Mouse (Mus musculus) B cell, adult 2 months (primary cell): ENCODE data around the gene Gphb5.
A peak's percentile ranks its signal among the peaks of the same experiment; 100 is the strongest.
"Not testable (repeated sequence)": the region's sequence is repeated elsewhere in the genome, so short reads cannot be mapped to it uniquely, and the experiment has no call there.

Experiments used
- DNase-seq, 2 experiments: peaks; one replicate each; pipeline ENCODE4 v3.0.0; 2022

Gene Gphb5

DNA sequence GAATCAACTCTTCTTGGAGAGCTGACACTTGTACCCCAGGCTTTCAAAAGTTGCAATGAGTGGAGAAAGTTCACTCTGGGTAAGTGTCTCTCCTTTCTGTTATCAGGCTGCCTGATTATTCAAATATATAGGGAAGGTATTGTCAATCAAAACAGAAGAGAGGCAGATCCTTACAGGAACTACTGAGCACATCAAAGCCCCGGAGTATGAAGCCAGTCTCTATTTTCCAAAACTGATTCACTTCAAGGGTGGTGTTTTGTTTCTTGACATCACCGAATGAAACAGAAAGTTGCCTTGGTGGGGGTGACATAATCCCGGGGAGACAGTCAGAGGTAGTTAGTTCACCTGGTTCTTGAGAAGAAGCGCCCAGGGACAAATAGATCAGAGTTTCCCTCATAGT is at the start of gene Gphb5:
Gene Gphb5, minus strand, starts transcription at position 101 of the 400 bp plus-strand sequence.
- no peak for DNase-seq

- DNase-seq = no peak
These were observed 49.6 kb upstream of the Gphb5 start for GRCm38 (mm10) chr12:75466206-75466605.

GRCm38 (mm10) chr12:75464016-75464769 is 47.6 kb upstream of the Gphb5 start:
- peak in 1 of 2 experiments; percentile 3 for DNase-seq

DNA sequence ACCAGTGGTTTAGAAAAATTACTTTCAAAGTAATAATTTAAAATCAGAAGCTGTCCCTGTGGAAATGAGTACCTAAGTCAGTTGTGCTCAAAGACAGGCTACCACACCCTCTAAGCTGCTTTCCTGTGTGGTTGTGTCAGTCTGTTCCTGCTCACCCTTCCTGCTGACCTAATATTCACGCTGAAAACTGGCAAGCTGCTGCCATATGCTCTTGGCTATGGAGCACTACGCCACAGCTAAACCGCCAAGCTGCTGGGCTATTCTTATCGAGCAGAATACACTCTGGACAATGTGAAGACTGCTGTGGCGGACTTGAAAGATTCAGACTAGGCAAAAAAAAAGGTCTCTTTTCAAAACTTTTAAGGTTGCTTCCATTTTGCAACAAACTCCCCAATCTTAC is 44.0 kb upstream of the Gphb5 start:
- DNase-seq = no peak

DNA sequence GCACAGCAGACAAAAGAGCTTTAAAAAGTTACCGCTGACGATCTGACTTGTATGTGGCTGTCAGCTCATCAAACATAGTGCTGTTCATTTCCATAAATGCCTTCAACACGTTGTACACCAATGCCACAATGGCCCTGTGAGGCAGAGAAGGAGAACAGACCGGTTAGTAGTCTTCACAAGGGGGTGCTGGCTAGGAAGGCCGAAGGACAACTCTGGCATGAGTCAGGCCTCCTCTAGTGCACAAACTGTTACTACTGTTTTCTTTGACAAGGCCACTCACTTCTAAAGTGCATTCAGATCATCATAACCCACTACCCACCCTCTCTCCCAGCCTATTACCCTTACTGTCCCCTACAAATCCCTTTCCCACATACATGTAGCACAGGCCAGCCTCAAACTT is 43.1 kb upstream of the Gphb5 start:
- DNase-seq = no peak

DNA sequence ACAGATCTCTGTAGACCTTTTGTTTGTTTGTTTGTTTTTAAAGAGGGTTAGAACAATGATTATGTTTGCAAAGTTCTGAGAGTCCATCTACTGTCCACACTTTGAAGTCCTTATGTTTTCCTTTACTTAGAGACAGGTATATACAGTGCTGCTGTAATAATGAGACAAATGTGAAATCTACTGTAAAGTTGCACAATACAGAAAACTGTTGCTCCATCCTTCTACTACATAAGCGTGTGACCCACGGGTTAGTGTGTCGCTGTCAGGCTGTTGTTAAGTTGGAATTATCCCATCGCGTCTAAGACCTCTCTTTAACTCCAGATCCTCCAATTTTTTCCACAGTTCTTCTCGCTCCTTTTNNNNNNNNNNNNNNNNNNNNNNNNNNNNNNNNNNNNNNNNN is 36.9 kb upstream of the Gphb5 start:
- no peak for DNase-seq

- peak; percentile 10 to 14 for DNase-seq
These were observed 36.4 kb upstream of the Gphb5 start for GRCm38 (mm10) chr12:75453027-75453426.

- no peak for DNase-seq
These were observed 34.0 kb upstream of the Gphb5 start for GRCm38 (mm10) chr12:75450592-75450991.

- DNase-seq = peak in 1 of 2 experiments; percentile 8
These were observed 33.4 kb upstream of the Gphb5 start for GRCm38 (mm10) chr12:75450011-75450410.

DNA sequence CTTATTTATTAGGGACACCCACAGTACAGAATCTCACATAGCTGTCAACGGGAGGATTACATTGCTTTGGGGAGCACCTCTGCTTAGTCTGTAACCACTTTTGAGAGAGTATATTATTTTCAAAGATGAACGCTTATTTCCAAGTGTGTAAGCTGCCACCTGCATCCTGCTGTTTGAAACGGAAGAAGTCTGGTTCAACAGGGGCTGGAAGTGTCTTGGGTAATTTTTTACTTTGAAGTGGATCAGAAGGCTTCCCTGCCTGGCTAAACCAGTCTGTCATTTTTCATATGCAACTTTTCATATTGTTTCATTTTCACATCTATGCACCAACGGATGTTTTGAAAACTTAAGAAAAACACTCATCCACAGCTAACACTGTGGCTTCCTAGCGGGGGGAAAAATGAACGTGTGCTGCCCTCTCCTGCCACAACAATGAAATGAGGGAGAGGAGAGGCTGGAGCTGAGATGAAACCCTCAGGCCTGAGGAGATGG is 32.9 kb upstream of the Gphb5 start:
- no peak for DNase-seq

DNA sequence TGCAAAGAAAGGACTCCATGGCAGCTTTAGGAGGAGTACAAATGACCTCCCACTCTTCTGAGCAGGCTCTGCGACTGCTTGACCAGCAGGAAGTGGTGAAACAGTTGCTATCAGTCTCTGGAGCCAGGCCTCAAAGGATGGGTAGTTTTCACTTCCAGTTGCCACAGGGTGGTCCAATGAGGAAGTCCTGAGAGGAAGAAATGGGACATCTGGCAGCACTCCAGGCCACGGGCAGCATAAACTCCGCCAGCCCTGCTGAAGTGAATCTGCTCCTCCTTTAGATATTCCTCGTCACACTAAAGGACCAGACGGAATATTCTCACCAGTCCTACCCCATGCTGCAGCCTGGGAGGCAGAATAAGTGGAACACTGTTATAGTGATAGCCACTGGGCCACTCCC is 32.3 kb upstream of the Gphb5 start:
- DNase-seq = no peak

DNA sequence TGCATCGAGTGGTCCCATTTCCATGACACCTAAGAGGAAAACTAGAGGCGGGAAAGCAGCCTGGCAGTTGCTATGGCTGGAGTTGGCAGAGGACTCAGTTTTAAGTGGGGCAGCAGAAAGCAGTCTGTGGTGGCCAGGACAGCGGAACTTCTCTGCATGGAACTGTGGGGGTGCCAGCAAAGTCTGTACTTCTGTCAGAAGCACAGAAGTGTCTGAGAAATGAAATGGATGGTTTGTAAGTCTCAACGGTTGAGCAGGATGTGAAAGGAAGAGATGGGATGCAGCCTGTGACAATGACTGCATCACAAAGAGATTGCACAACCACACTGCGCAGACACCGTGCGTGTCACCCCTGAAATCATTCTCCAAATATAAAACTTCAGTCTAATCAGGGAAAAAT is 29.7 kb upstream of the Gphb5 start:
- no peak for DNase-seq

- not testable (repeated sequence) for DNase-seq
These were observed 15.8 kb upstream of the Gphb5 start for GRCm38 (mm10) chr12:75432400-75432799.

DNA sequence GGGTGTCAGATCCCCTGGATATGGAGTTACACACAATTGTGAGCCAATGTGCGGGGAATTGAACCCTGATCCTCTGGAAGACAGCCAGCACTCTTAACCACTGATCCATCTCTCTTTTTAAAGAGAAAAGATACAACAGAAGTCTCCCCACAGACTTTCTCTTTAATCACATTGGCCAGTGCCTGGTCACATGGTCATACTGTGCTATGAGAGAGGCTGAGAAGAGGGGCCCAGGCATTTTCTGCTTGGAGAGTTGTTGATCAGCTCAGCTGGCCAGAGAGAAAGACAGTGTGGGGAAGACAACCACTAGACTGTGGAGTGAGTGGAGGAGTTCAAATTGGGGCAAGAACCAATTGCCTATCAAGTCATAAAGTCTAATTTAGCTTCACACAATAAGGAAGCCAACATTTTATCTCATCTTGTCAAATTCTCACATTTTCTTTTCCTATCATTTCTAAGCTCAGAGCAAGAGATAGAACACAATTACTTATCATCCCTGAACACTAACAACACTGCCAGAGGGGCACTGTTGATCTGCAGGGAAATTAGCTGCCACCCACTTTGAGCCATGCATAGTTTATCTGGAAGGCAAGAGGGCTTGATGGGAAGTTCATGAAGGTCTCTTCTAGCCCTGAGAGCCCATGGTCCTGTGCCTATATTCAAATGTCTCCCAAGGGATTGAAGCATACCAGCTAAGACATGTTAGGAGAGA is 13.3 kb upstream of the Gphb5 start:
- no peak for DNase-seq

DNA sequence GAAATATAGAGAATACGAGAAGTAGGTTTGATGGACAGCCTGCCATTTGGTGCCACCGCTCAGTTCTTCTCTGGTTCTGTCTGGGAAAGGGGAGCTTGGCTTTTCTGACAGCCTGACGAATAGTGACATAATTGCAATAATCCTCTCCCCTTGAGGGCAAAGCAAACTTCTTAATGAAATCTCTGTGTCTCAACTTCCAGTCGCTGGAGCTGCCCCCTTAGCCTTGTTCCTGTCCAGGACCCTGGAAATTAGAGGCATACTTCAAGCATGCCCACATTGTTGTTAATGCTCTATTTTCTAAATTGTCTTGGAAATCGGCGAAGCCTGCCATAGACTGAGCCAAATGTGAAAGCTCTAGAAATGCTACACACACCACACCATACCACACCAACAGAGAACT is 12.1 kb upstream of the Gphb5 start:
- no peak for DNase-seq

DNA sequence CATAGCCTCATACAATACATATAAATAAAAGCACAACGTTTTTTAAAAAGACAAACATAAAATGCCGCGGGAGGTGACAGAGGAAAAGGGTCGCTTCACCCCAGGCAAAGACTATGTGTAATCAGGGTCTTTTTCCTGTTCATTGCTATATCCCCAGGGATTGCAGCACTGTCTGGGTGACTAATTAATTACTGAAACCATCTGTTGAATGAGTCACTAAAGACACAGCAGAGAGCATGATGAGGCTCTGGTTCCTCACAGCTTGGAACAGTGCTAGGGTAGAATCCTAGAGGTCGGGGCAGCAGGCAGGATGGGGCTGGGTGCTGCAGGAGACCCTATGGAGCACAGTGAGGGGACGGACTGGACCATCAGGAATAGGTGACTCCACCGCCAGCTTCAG is 9.3 kb upstream of the Gphb5 start:
- no peak for DNase-seq

- no peak for DNase-seq
These were observed 8.2 kb upstream of the Gphb5 start for GRCm38 (mm10) chr12:75424817-75425216.

GRCm38 (mm10) chr12:75424359-75424758 is 7.8 kb upstream of the Gphb5 start:
- no peak for DNase-seq

GRCm38 (mm10) chr12:75414991-75415390 is 1.6 kb downstream of the Gphb5 start:
- no peak for DNase-seq

- DNase-seq = peak in 1 of 2 experiments; percentile 1
These were observed 3.6 kb downstream of the Gphb5 start for GRCm38 (mm10) chr12:75412964-75413363.

DNA sequence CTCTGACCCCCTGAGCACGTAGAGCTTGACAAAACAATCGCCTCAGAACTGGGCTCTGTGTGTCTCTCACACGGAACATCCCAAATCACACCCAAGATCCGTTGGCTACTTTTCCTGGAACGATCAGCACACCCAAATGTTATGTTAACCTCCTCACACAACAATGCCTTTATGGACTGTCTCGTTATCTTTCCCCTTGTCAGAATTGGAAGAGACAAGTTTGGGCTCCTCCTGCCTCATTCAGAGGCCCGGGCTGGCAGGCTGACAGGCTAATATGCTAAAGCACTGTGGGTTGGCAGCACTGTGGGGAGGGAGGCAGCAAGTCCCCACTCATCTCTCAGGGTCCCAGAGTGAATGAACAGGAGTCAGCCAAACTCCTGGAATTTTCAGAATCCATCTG is 19.5 kb downstream of the Gphb5 start:
- DNase-seq = no peak

DNA sequence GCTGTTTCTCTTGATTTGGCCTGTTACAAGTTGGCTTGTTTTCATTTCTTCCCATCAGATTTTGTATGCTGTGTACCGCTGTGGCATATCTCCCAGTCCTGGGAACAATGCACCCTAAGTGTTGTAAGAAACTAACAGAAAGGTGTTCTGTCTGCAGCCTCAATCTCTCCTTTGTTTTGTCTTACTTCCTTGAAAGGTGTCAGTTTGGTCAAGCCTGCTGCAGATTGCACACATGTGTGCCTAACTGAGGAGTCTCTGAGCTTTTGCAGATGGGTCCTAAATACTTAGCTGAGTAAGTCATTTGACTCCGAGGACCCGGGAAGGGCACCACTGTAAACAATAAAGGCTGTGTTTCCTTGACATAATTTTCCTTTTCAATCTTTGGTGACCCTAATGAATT is 20.0 kb downstream of the Gphb5 start:
- no peak for DNase-seq

GRCm38 (mm10) chr12:75394011-75394773 is 22.4 kb downstream of the Gphb5 start:
- DNase-seq = no peak

- no peak for DNase-seq
These were observed 25.1 kb downstream of the Gphb5 start for GRCm38 (mm10) chr12:75391526-75391925.
